Mouse (Mus musculus) thymus, adult 2 months (tissue): ENCODE data around the gene Fam102b. TPM values are rescaled to one million over a fixed set of nuclear protein-coding genes. Genes with fewer than 3 reads are reported as not detected.
A peak's percentile ranks its signal among the peaks of the same experiment; 100 is the strongest.

ENCODE experiments used
- DNase-seq: peaks from one replicate; pipeline ENCODE4 v3.0.0; 2021
- H3K27ac ChIP-seq: fragments of 200-500 bp; 2 replicates; pipeline ENCODE4 v1.5.1; 2012; ENCODE audit warnings: low read length, control low read depth; ENCODE audit not compliant: control insufficient read depth, insufficient read depth
- H3K27me3 ChIP-seq: fragments of 200-500 bp; 2 replicates; pipeline ENCODE4 v1.6.1; 2012; ENCODE audit warnings: mild to moderate bottlenecking, low read length, moderate library complexity, mixed read lengths; ENCODE audit not compliant: control insufficient read depth, insufficient read depth
- H3K36me3 ChIP-seq: fragments of 200-500 bp; 2 replicates; pipeline ENCODE4 v1.6.1; 2012; ENCODE audit warnings: mild to moderate bottlenecking, low read length, moderate library complexity; ENCODE audit not compliant: control insufficient read depth, insufficient read depth
- H3K4me1 ChIP-seq: fragments of 200-500 bp; replicated peaks from 2 replicates; pipeline ENCODE4 v1.6.1; 2012; ENCODE audit warnings: low read length; ENCODE audit not compliant: control insufficient read depth, insufficient read depth
- H3K4me3 ChIP-seq: fragments of 200-500 bp; 2 replicates; pipeline ENCODE4 v1.5.1; 2012; ENCODE audit warnings: mild to moderate bottlenecking, low read length, control low read depth, moderate library complexity; ENCODE audit not compliant: control insufficient read depth, insufficient read depth
- CTCF ChIP-seq: fragments of 200-500 bp; IDR thresholded peaks from 2 replicates; pipeline ENCODE4 v1.5.1; 2012; ENCODE audit warnings: mild to moderate bottlenecking, control low read depth, low read length, moderate library complexity, borderline replicate concordance; ENCODE audit not compliant: control insufficient read depth, poor library complexity, insufficient read depth; ENCODE audit errors: extremely low read depth
- POLR2A ChIP-seq: fragments of 200-500 bp; IDR thresholded peaks from 2 replicates; pipeline ENCODE4 v1.6.1; 2012; ENCODE audit warnings: mild to moderate bottlenecking, low read length, control low read depth, moderate library complexity; ENCODE audit not compliant: control insufficient read depth, poor library complexity, insufficient read depth; ENCODE audit errors: extremely low read depth
- WGBS: fragments of 180-500 bp; shearing (Covaris S2); methylation state at CpG from one replicate; pipeline ENCODE4 v1.1.7; 2018; 5-methylcytosine and 5-hydroxymethylcytosine counted together
- polyA plus RNA-seq: library from polyadenylated mRNA; depleted of rRNA; stranded (reverse); fragments of >200 nt; gene quantifications from 2 replicates; pipeline ENCODE4 v1.2.3, GENCODE M21; 2012

Fam102b gene
- polyA plus RNA-seq, 1 experiment, result 6.2 TPM

GRCm38 (mm10) chr3:108973980-108974660 lies 53.3 kb downstream of the Fam102b start:
- Histone ChIP-seq H3K4me1 (no peaks in the 10 kb centered on the region), H3K4me3 (no peak overlapping the region), H3K27ac (no peak overlapping the region), H3K27me3 (no peaks in the 10 kb centered on the region), H3K36me3 (peaks cover 7% of the 10 kb centered on the region; the same call in 1 of the 2 replicates)
- TF ChIP-seq CTCF (no peak), POLR2A (no peak)
- DNase-seq, result no peak
- WGBS, result 95% methylated on average over 13 of the region's 13 CpGs

- WGBS, result 84% methylated on average over 3 of the region's 3 CpGs
- no peaks in the 10 kb centered on the region for H3K36me3 ChIP-seq
- TF ChIP-seq CTCF, result no peak
- TF ChIP-seq POLR2A, result no peak
- peaks cover 24% of the 10 kb centered on the region for H3K4me1 ChIP-seq
- H3K4me3 ChIP-seq, result no peak overlapping the region
- no peak overlapping the region for H3K27ac ChIP-seq
- DNase-seq, result no peak
- H3K27me3 ChIP-seq, result no peaks in the 10 kb centered on the region
Measured at GRCm38 (mm10) chr3:108966051-108966450, 61.4 kb downstream of the Fam102b start.

GRCm38 (mm10) chr3:108964361-108965044 lies 62.9 kb downstream of the Fam102b start:
- Histone ChIP-seq H3K4me1 (peaks cover 26% of the 10 kb centered on the region), H3K4me3 (no peak overlapping the region), H3K27me3 (no peaks in the 10 kb centered on the region), H3K36me3 (no peaks in the 10 kb centered on the region), H3K27ac (peak overlapping the region; percentile 89)
- WGBS, result 92% methylated on average over 7 of the region's 7 CpGs
- TF ChIP-seq POLR2A, result no peak
- no peak for TF ChIP-seq CTCF
- peak; percentile 45 for DNase-seq

DNA sequence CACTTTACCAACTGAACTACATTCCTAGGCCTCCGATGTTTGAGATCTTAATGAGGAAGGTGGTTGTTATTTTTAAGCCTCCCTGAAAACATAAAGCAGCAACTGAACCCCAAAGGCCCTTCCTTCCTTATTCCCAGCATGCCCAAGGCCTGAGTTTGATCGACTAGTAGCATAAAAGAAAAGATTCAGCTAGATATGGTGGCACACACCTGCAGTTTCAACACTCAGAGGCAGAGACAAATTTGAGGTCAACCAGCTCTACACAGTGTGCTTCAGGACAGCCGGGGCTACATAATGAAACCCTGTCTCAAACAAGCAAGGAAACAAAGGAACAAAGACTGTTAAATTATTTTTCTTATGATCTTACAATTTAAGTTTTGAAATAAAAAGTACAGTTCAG lies 63.6 kb downstream of the Fam102b start:
- Histone ChIP-seq H3K36me3 (no peaks in the 10 kb centered on the region), H3K27me3 (no peaks in the 10 kb centered on the region), H3K27ac (peak overlapping the region; percentile 89), H3K4me1 (peaks cover 26% of the 10 kb centered on the region), H3K4me3 (no peak overlapping the region)
- DNase-seq, result peak; percentile 34
- WGBS, result 22% methylated on average over 3 of the region's 3 CpGs
- no peak for TF ChIP-seq CTCF
- no peak for TF ChIP-seq POLR2A

DNA sequence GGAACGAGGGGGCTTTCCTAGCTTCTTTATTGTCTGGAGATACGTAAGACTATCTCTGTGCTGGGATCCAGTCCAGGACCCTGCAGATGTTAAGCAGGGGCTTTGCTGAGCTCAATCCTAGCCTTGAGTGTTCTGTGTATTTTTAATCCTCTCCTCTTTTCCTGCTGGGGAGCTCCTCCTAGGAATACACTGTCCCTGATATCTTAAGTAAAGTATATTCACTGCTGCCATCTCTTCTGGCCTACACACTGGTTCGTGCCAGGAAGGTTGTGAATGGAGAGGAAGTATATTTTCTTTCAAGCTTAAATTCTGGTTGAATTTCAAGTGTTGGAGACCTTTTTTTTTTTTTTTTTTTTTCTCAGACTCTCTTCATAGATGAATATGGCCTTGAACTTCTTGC lies 64.1 kb downstream of the Fam102b start:
- TF ChIP-seq CTCF, result no peak
- TF ChIP-seq POLR2A, result no peak
- H3K4me1 ChIP-seq, result peaks cover 26% of the 10 kb centered on the region
- H3K27me3 ChIP-seq, result no peaks in the 10 kb centered on the region
- no peak for DNase-seq
- WGBS, result 77% methylated on average over 3 of the region's 3 CpGs
- no peaks in the 10 kb centered on the region for H3K36me3 ChIP-seq
- H3K4me3 ChIP-seq, result no peak overlapping the region
- peak overlapping the region; percentile 89 for H3K27ac ChIP-seq

GRCm38 (mm10) chr3:108961655-108962054 lies 65.8 kb downstream of the Fam102b start:
- peak; percentile 57 for DNase-seq
- no peak for TF ChIP-seq CTCF
- no peak for TF ChIP-seq POLR2A
- H3K4me1 ChIP-seq, result peaks cover 26% of the 10 kb centered on the region
- peak overlapping the region; percentile 66 for H3K27ac ChIP-seq
- H3K27me3 ChIP-seq, result no peaks in the 10 kb centered on the region
- no peaks in the 10 kb centered on the region for H3K36me3 ChIP-seq
- peak overlapping the region; percentile 25; the same call in 1 of the 2 replicates for H3K4me3 ChIP-seq
- WGBS, result 20% methylated on average over 6 of the region's 6 CpGs
